Mouse (Mus musculus) splenic B cell, adult 2 months (primary cell): ENCODE measurements around the gene 4930415O20Rik.

Source experiments
- DNase-seq: peaks from one replicate; pipeline ENCODE4 v3.0.0-alpha.2; 2011; ENCODE audit warnings: low read depth, low spot score
- H3K27me3 ChIP-seq: 2 replicates; pipeline ENCODE4 v1.6.1; 2012; ENCODE audit warnings: mild to moderate bottlenecking, low read length, moderate library complexity, mixed read lengths; ENCODE audit not compliant: control insufficient read depth, poor library complexity, insufficient read depth, severe bottlenecking
- H3K36me3 ChIP-seq: 2 replicates; pipeline ENCODE4 v1.6.1; 2012; ENCODE audit warnings: mild to moderate bottlenecking, low read length, moderate library complexity, mixed read lengths; ENCODE audit not compliant: control insufficient read depth, poor library complexity, insufficient read depth, severe bottlenecking

The 4930415O20Rik gene

GRCm38 (mm10) chr15:98546843-98547242, 24.0 kb upstream of the 4930415O20Rik start:
- Histone ChIP-seq H3K36me3 (peaks cover 28% of the 10 kb centered on the region), H3K27me3 (no peaks in the 10 kb centered on the region)
- no peak for DNase-seq

- H3K27me3 ChIP-seq, result no peaks in the 10 kb centered on the region
- no peak for DNase-seq
- H3K36me3 ChIP-seq, result peaks cover 21% of the 10 kb centered on the region; the same call in 1 of the 2 replicates
Observed at GRCm38 (mm10) chr15:98552758-98553157, 18.0 kb upstream of the 4930415O20Rik start.

GRCm38 (mm10) chr15:98555881-98556280, 14.9 kb upstream of the 4930415O20Rik start:
- no peaks in the 10 kb centered on the region for H3K27me3 ChIP-seq
- no peak for DNase-seq

DNA sequence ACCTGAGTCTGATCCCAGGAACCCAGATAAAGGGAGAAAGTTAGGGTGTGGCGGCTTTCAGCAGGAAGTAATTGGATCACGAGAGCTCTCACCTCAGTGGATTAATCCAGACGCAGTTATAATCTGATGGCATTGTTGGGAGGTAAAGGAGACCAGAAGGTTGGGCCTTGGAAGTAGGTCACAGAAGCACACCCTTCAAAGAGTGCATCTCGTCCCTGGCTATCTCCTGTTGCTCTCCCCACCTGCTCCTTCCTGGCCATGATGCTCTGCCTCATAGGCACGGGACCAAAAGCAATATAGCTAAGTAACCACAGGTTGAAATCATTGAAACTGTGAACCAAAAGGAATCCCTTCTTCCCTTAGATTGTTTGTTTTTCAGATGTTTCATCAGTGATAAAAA, 13.6 kb upstream of the 4930415O20Rik start:
- Histone ChIP-seq H3K36me3 (peaks cover 23% of the 10 kb centered on the region), H3K27me3 (no peaks in the 10 kb centered on the region)
- no peak for DNase-seq

More at GRCm38 (mm10) chr15:98555881-98556280, 14.9 kb upstream of the 4930415O20Rik start:
- peaks cover 21% of the 10 kb centered on the region for H3K36me3 ChIP-seq

DNA sequence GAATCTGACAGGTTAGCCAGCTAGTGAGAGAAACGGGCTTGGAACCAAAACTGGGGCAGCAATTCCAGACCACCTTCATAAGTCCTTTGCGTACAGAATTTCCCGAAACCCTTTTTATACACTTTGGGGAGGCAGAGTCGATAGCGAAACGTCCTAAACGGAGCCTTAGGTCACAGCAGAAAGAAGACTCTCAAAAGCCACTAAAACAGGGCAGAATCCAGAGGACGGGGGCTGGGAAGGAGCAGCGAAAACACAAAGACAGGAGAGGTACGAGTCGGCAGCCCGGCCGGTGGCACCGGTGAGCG, 3.9 kb upstream of the 4930415O20Rik start:
- Histone ChIP-seq H3K36me3 (peaks cover 1% of the 10 kb centered on the region; the same call in 1 of the 2 replicates), H3K27me3 (no peaks in the 10 kb centered on the region)
- DNase-seq, result no peak

GRCm38 (mm10) chr15:98567278-98568134, 3.3 kb upstream of the 4930415O20Rik start:
- H3K27me3 ChIP-seq, result no peaks in the 10 kb centered on the region
- H3K36me3 ChIP-seq, result peaks cover 1% of the 10 kb centered on the region; the same call in 1 of the 2 replicates
- peak; percentile 100 for DNase-seq

- Histone ChIP-seq H3K36me3 (peaks cover 1% of the 10 kb centered on the region; the same call in 1 of the 2 replicates), H3K27me3 (no peaks in the 10 kb centered on the region)
- DNase-seq, result no peak
Observed at GRCm38 (mm10) chr15:98568256-98569033, 2.4 kb upstream of the 4930415O20Rik start.

GRCm38 (mm10) chr15:98569216-98569615, 1.6 kb upstream of the 4930415O20Rik start:
- no peak for DNase-seq
- Histone ChIP-seq H3K36me3 (peaks cover 1% of the 10 kb centered on the region; the same call in 1 of the 2 replicates), H3K27me3 (no peaks in the 10 kb centered on the region)

DNA sequence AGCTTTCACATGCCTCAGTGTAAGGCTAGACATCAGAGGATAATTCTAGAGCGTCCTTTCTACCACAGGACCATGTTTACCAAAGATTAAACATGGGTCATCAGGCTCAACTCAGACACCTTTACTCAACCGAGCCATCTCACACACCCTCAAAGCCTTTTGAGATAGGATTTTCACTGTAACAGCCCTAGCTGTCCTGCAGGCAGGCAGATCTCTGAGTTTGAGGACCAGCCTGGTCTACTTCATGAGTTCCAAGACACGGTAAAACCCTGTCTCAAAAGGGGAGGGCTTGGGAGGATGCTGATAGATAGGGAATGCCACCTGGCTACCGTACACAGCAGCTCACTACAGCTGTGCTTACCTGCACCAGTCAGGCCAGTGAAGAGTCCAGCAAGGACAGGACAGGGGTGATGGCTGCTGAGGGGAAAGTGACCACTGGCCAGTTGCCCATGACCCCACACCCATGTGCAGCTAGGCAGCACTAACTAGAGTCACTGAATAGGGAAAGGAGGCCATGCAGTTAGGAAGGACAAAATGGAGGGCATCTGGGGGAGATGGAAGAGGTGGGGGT, 924 bp upstream of the 4930415O20Rik start:
- no peaks in the 10 kb centered on the region; the same call in 1 of the 2 replicates for H3K36me3 ChIP-seq
- H3K27me3 ChIP-seq, result no peaks in the 10 kb centered on the region
- DNase-seq, result no peak

DNA sequence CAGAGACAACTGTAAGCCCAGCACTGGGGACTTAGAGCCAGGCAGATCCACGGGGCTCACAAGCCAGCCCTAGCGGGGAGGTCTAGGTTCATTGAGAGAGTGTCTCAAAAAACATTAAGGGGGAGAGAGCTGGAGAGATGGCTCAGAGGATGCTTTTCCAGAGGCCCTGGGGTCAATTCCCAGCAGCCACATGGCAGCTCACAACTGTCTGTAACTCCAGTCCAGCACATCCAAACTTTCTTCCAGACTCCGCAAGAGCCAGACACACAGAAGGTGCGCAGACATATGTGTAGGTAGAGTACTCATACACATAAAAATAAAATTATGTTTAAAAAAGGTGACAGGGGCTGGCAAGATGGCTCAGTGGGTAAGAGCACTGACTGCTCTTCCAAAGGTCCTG, 2.5 kb downstream of the 4930415O20Rik start:
- Histone ChIP-seq H3K27me3 (no peaks in the 10 kb centered on the region), H3K36me3 (no peaks in the 10 kb centered on the region)
- no peak for DNase-seq

GRCm38 (mm10) chr15:98579310-98579709, 8.5 kb downstream of the 4930415O20Rik start:
- DNase-seq, result no peak
- no peaks in the 10 kb centered on the region for H3K36me3 ChIP-seq

DNA sequence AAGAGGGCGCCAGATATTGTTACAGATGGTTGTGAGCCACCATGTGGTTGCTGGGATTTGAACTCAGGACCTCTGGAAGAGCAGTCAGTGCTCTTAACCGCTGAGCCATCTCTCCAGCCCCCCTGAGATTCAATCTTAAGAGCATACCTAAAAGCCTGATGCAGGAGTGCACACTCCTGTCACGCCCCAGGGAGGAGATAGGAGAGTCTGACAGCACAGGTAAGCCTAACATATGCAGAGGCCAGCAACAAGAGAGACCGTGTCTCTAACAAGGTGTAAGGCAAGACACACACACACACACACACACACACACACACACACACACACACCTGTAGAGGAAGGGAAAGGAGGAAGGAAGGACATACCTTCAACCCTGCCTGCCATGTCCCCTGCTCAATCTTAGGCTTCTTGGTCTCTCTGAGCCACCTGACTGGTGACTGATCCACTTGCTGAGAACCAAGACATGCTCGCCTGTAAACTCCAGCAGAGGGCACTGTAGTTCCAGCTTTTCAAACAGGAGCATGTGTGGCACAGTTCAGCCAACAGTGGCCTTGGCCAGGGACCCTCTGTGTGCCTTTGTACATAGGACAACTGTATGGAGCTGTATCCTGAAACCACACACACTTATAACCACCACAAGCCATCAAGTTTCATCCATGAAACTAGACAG, 9.1 kb downstream of the 4930415O20Rik start:
- Histone ChIP-seq H3K27me3 (no peaks in the 10 kb centered on the region), H3K36me3 (no peaks in the 10 kb centered on the region)
- DNase-seq, result peak; percentile 83

More at GRCm38 (mm10) chr15:98579310-98579709, 8.5 kb downstream of the 4930415O20Rik start:
- no peaks in the 10 kb centered on the region for H3K27me3 ChIP-seq

DNA sequence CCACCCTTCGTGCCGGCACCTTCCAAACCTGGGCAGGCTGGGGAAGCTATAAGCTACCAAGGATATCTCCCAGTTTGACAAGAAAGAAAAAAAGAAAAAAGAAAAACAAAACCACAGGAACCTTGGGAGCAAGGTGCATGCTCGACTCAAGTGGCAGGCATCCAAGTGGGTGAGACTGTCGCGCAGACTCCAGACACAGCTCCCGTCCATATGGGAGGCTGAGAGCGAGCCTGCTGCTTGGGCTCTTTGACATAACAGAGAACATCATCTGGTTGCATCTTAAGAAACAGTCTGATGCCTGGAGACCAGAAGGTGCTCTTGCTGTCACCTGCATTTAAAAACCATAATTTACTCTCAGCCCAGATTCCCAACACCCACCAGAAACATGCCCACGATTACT, 11.6 kb downstream of the 4930415O20Rik start:
- Histone ChIP-seq H3K27me3 (no peaks in the 10 kb centered on the region), H3K36me3 (no peaks in the 10 kb centered on the region)
- no peak for DNase-seq

DNA sequence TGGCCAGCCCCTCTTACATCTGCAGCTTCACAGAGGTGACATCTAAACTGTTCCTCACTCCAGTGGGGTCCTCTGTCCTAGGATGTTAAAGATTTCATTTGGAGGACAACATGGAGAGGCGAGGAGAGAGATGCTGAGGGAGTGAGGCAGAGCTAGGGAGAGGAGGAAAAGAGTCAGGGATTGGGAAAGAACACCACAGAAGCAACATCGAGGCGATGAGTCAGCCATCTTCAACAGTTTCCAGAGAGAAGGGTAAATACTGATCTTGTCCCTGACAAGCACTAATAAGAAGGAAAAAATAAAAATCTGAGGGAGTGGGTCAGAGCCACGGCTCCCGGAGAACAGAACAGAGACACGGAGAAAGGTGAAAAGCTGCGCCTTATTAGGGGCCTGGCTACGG, 12.2 kb downstream of the 4930415O20Rik start:
- no peak for DNase-seq

More for the DNA sequence above, 12.2 kb downstream of the 4930415O20Rik start:
- Histone ChIP-seq H3K27me3 (no peaks in the 10 kb centered on the region), H3K36me3 (no peaks in the 10 kb centered on the region)
